Comparison of ENCODE assay signal across 19 mouse cellular contexts in genomic region chr15:102755053-102755452, GRCm38 (mm10). TPM values are rescaled to one million over a fixed set of nuclear protein-coding genes. Genes with fewer than 3 reads are reported as not detected.
A peak's percentile ranks its signal among the peaks of the same experiment; 100 is the strongest.
DNase-seq lines count a peak whose midpoint lies in the region; ATAC-seq and TF ChIP-seq lines count a peak whose summit lies in the region.
"Had no signal": no experiment of that assay in that cellular context is flagged by ENCODE, and none has a peak within 500 bp of the region (broad histone marks: within the 10 kb centered on the region; RNA-seq: fewer than 3 reads in every experiment).

No protein-coding gene starts in this region.

- 41% methylated on average over 5 of the region's 5 CpGs for WGBS in hindbrain, embryonic 14.5 days
- 44% methylated on average over 5 of the region's 5 CpGs for WGBS in hindbrain, embryonic 11.5 days
- 23% methylated on average over 5 of the region's 5 CpGs for WGBS in neural tube, embryonic 11.5 days
- 38% methylated on average over 5 of the region's 5 CpGs for WGBS in midbrain, postnatal 0 days

- no peak for TF ChIP-seq CTCF in midbrain, postnatal 0 days (IDR thresholded peaks at IDR 0.05)

- H3K27ac ChIP-seq in hindbrain, embryonic 14.5 days = peak overlapping the region; percentile 79
- H3K27ac ChIP-seq in hindbrain, embryonic 11.5 days (ENCODE audit: low read depth, low read length) = no peak overlapping the region
- H3K27ac ChIP-seq in neural tube, embryonic 11.5 days (ENCODE audit: low read depth, low read length) = peak overlapping the region; percentile 64
- peak overlapping the region; percentile 57; the same call in 1 of the 2 replicates for H3K27ac ChIP-seq in midbrain, postnatal 0 days (ENCODE audit: low read depth, low read length)
- H3K27ac ChIP-seq: embryonic facial prominence, embryonic 12.5 days; kidney, postnatal 0 days; stomach, embryonic 15.5 days had no signal

- H3K27me3 ChIP-seq in hindbrain, embryonic 14.5 days (ENCODE audit: control insufficient read depth, insufficient read depth, low read length) = peaks cover 33% of the 10 kb centered on the region
- peaks cover 10% of the 10 kb centered on the region; the same call in 1 of the 2 replicates for H3K27me3 ChIP-seq in hindbrain, embryonic 11.5 days (ENCODE audit: control insufficient read depth, insufficient read depth, low read length)
- H3K27me3 ChIP-seq in neural tube, embryonic 11.5 days (ENCODE audit: control insufficient read depth, insufficient read depth, low read length) = 0 out of 2 replicates have a peak, but pooled peaks cover 5% of the 10 kb centered on the region
- H3K27me3 ChIP-seq in midbrain, postnatal 0 days (ENCODE audit: insufficient read depth, low read length) = peaks cover 8% of the 10 kb centered on the region; the same call in 1 of the 2 replicates

- no peak overlapping the region for H3K4me2 ChIP-seq in hindbrain, embryonic 14.5 days (replicated peaks)
- no peak overlapping the region for H3K4me2 ChIP-seq in hindbrain, embryonic 11.5 days (replicated peaks; ENCODE audit: low read depth, low read length)
- no peak overlapping the region for H3K4me2 ChIP-seq in neural tube, embryonic 11.5 days (ENCODE audit: low read depth)
- no peak overlapping the region for H3K4me2 ChIP-seq in midbrain, postnatal 0 days (ENCODE audit: low read depth, low read length, poor library complexity, severe bottlenecking)
- H3K4me2 ChIP-seq: embryonic facial prominence, embryonic 12.5 days; heart, embryonic 11.5 days; stomach, embryonic 15.5 days had no signal

- H3K36me3 ChIP-seq in hindbrain, embryonic 14.5 days (replicated peaks; ENCODE audit: control insufficient read depth, insufficient read depth) = no peaks in the 10 kb centered on the region
- H3K36me3 ChIP-seq in hindbrain, embryonic 11.5 days (ENCODE audit: control insufficient read depth, insufficient read depth, low read length) = no peaks in the 10 kb centered on the region
- H3K36me3 ChIP-seq in neural tube, embryonic 11.5 days (ENCODE audit: control insufficient read depth, insufficient read depth, low read length) = no peaks in the 10 kb centered on the region
- H3K36me3 ChIP-seq in midbrain, postnatal 0 days (ENCODE audit: insufficient read depth, low read length) = no peaks in the 10 kb centered on the region
- H3K36me3 ChIP-seq: embryonic facial prominence, embryonic 12.5 days; stomach, embryonic 15.5 days had no signal

- 0 out of 2 replicates have a peak, but pooled peaks cover 9% of the 10 kb centered on the region for H3K4me1 ChIP-seq in hindbrain, embryonic 14.5 days (replicated peaks; ENCODE audit: control insufficient read depth, insufficient read depth, low read length)
- H3K4me1 ChIP-seq in hindbrain, embryonic 11.5 days (replicated peaks; ENCODE audit: control insufficient read depth, insufficient read depth, low read length) = no peaks in the 10 kb centered on the region; the same call in 1 of the 2 replicates
- no peaks in the 10 kb centered on the region; the same call in 1 of the 2 replicates for H3K4me1 ChIP-seq in neural tube, embryonic 11.5 days (ENCODE audit: control insufficient read depth, insufficient read depth, low read length)
- 0 out of 2 replicates have a peak, but pooled peaks cover 6% of the 10 kb centered on the region for H3K4me1 ChIP-seq in midbrain, postnatal 0 days (ENCODE audit: insufficient read depth, low read length)
- H3K4me1 ChIP-seq: embryonic facial prominence, embryonic 12.5 days; stomach, embryonic 15.5 days had no signal

- H3K9me3 ChIP-seq in hindbrain, embryonic 14.5 days (ENCODE audit: control insufficient read depth, low read length) = no peaks in the 10 kb centered on the region
- H3K9me3 ChIP-seq in hindbrain, embryonic 11.5 days (ENCODE audit: control insufficient read depth, low read length) = no peaks in the 10 kb centered on the region
- no peaks in the 10 kb centered on the region for H3K9me3 ChIP-seq in neural tube, embryonic 11.5 days (ENCODE audit: control insufficient read depth, low read length)
- no peaks in the 10 kb centered on the region for H3K9me3 ChIP-seq in midbrain, postnatal 0 days (ENCODE audit: low read length)
- H3K9me3 ChIP-seq: embryonic facial prominence, embryonic 12.5 days; stomach, embryonic 15.5 days had no signal

- DNase-seq in hindbrain, embryonic 14.5 days (ENCODE audit: low spot score) = no peak
- no peak for DNase-seq in hindbrain, embryonic 11.5 days (ENCODE audit: low spot score)
- DNase-seq in neural tube, embryonic 11.5 days (ENCODE audit: low spot score) = no peak
- no peak for DNase-seq in neural tube, embryonic 10.5 days (ENCODE audit: extremely low spot score, low spot score)
- no peak for DNase-seq in midbrain, postnatal 0 days (ENCODE audit: low spot score)
- DNase-seq in urinary bladder, postnatal 25 days (ENCODE audit: low spot score) = no peak
- DNase-seq in gastrocnemius, postnatal 4 days (ENCODE audit: low spot score in 2 of 2) = no peak
- DNase-seq: cerebellum, adult 8-10 months; forebrain, postnatal 0 days; heart, postnatal 14 days; liver, postnatal 0 days; lung, postnatal 10 days; thymus, adult 18-20 months had no signal

- no peak overlapping the region for H3K9ac ChIP-seq in hindbrain, embryonic 14.5 days
- no peak overlapping the region for H3K9ac ChIP-seq in hindbrain, embryonic 11.5 days (ENCODE audit: low read depth, low read length)
- H3K9ac ChIP-seq in neural tube, embryonic 11.5 days (ENCODE audit: low read length) = 0 out of 2 replicates have a peak overlapping the region, but pooled peaks have one; percentile 11
- H3K9ac ChIP-seq in midbrain, postnatal 0 days (replicated peaks; ENCODE audit: low read length, poor library complexity, severe bottlenecking) = no peak overlapping the region
- H3K9ac ChIP-seq: embryonic facial prominence, embryonic 12.5 days; forebrain, postnatal 0 days; liver, postnatal 0 days; stomach, embryonic 15.5 days had no signal

- H3K4me3 ChIP-seq in hindbrain, embryonic 14.5 days (replicated peaks; ENCODE audit: low read length) = no peak overlapping the region
- no peak overlapping the region for H3K4me3 ChIP-seq in hindbrain, embryonic 11.5 days (ENCODE audit: low read depth, low read length)
- H3K4me3 ChIP-seq in neural tube, embryonic 11.5 days (ENCODE audit: low read depth, low read length) = no peak overlapping the region
- H3K4me3 ChIP-seq in midbrain, postnatal 0 days (ENCODE audit: low read depth, low read length) = no peak overlapping the region
- H3K4me3 ChIP-seq: embryonic facial prominence, embryonic 12.5 days; erythroblast, embryonic 14.5 days; stomach, embryonic 15.5 days had no signal

- no peak for ATAC-seq in hindbrain, embryonic 14.5 days (ENCODE audit: low FRiP score)
- ATAC-seq in hindbrain, embryonic 11.5 days (ENCODE audit: low FRiP score) = no peak
- ATAC-seq in neural tube, embryonic 11.5 days (ENCODE audit: insufficient read depth, low FRiP score, low TSS enrichment) = peak; percentile 25; the same call in 1 of the 2 replicates
- ATAC-seq in midbrain, postnatal 0 days (ENCODE audit: low FRiP score) = no peak
- ATAC-seq: inflammation-experienced regulatory T-cells, adult 6 months; liver, postnatal 0 days had no signal

RNA-seq across cellular contexts. Expression of gene Calcoco1, which starts 33.1 kb away (rescaled TPM):
- 32.2 and 33.1 TPM in 2 replicates for polyA plus RNA-seq in hindbrain, embryonic 14.5 days (2014; fragmentation: Nextera tagmentation; extraction: Ambion mirVana)
- 26.2 and 30.1 TPM in 2 replicates for polyA plus RNA-seq in hindbrain, embryonic 11.5 days (2014; fragmentation: Nextera tagmentation; extraction: Ambion mirVana)
- polyA plus RNA-seq in neural tube, embryonic 11.5 days (2014; fragmentation: Nextera tagmentation; extraction: Ambion mirVana) = 36.7 and 40.9 TPM in 2 replicates
- total RNA-seq in midbrain, postnatal 0 days (2014; rRNA removed) = 34.4 and 34.7 TPM in 2 replicates
- 27.1 and 27.2 TPM in 2 replicates for polyA plus RNA-seq in midbrain, postnatal 0 days (2015; fragmentation: Nextera tagmentation; extraction: Ambion mirVana)
- total RNA-seq in gastrocnemius, postnatal 4 days (2021) = 10 to 100 TPM; 60.8 to 67.8 TPM
